Mouse (Mus musculus) gastrocnemius, adult 18-20 months (tissue): ENCODE measurements around the gene Apoe. TPM values are rescaled to one million over a fixed set of nuclear protein-coding genes. Genes with fewer than 3 reads are reported as not detected.

Source experiments
- DNase-seq: peaks from one replicate; pipeline ENCODE4 v3.0.0; 2021; ENCODE audit warnings: low spot score
- total RNA-seq, 2 experiments: library from RNA; stranded (reverse); gene quantifications; 2 replicates each; pipeline ENCODE4 v1.2.3; 2021

Apoe gene
- total RNA-seq, 2 experiments from 2014 or later, result 59.5 to 87.1 TPM

GRCm38 (mm10) chr7:19666750-19667149 is 32.2 kb downstream of the Apoe start:
- DNase-seq, result no peak

- DNase-seq, result peak; percentile 98
Measured at GRCm38 (mm10) chr7:19664955-19665841, 33.8 kb downstream of the Apoe start, which contains the start of gene Clptm1. TSS of gene Clptm1 (minus strand) at chr7:19665033.

DNA sequence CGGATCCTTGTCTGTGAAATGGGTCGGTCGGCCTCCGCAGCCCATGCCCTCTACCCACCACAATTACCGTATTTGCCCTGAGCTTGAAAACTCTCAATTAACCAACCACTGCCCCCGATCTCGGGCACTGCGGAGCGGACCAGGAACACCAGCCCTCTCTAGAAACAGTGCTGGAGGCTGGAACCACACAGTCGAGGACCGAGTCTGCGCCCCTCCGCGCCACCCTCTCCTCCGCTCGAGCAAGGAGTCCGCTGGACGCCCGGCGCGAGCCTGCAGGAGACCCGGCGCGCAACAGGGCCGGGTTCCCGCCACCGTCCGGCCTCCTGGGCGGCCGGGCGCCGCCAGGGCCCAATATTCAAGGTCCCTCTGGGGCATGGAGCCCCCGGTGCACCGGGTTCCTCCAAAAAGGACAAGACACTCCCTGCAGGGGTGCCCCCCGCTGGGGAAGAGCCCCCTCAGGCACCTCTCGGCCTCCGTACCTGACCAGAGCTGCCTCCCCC is 34.5 kb downstream of the Apoe start:
- no peak for DNase-seq

DNA sequence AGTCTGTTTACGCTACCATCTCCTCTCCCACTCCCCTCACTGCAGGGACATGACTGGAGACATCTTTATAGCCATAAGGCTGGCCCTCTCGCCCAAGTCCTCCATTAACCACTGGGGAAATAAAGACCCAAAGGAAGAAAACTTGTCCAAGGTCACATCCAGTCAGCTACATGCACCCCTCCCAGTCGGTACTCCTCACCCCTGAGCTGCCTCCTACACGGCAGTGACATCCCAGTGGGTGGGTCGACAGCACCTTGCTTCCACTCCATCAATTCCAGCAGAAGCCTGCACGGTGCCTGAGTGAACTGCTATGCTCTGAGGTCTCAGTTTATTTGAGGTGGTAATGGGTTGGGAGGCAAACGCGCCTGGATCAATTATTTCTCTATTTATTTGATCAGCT is 35.0 kb downstream of the Apoe start:
- no peak for DNase-seq

- DNase-seq, result no peak
Measured at GRCm38 (mm10) chr7:19652614-19653013, 46.4 kb downstream of the Apoe start.

GRCm38 (mm10) chr7:19651063-19651786 is 47.8 kb downstream of the Apoe start:
- no peak for DNase-seq

Other genes starting within 250 kb of the Apoe start
- 10 to 100 TPM; 18.5 to 20.8 TPM for gene Mark4, start 240.4 kb downstream of the Apoe start, total RNA-seq
- gene Exoc3l2, start 235.9 kb downstream of the Apoe start, total RNA-seq, result 1 to 10 TPM in 1 of 2 experiments, under 1 TPM in 1; 0.57 to 1.5 TPM
- gene Bloc1s3, start 190.8 kb downstream of the Apoe start, total RNA-seq, result 1 to 10 TPM; 1.9 to 2.2 TPM
- 1 to 10 TPM; 9.0 to 9.4 TPM for gene Trappc6a, start 190.8 kb downstream of the Apoe start, total RNA-seq
- gene Nkpd1, start 181.3 kb downstream of the Apoe start, total RNA-seq, result not detected
- gene Ppp1r37, start 136.1 kb downstream of the Apoe start, total RNA-seq, result 10 to 100 TPM; 43.4 to 47.5 TPM
- gene Zfp296, start 121.9 kb downstream of the Apoe start, total RNA-seq, result under 1 TPM; 0.43 to 0.71 TPM
- gene Gemin7, start 121.6 kb downstream of the Apoe start, total RNA-seq, result 10 to 100 TPM; 72.9 to 81.2 TPM
- gene Clasrp, start 94.7 kb downstream of the Apoe start, total RNA-seq, result 10 to 100 TPM in 1 of 2 experiments, 1 to 10 TPM in 1; 8.7 to 10.4 TPM
- 10 to 100 TPM in 1 of 2 experiments, 1 to 10 TPM in 1; 6.7 to 11.0 TPM for gene Relb, start 69.8 kb downstream of the Apoe start, total RNA-seq
- gene Clptm1, start 34.2 kb downstream of the Apoe start, total RNA-seq, result 10 to 100 TPM; 46.8 to 47.3 TPM
- under 1 TPM in 1 of 2 experiments, not detected in 1; 0.74 TPM for gene Apoc2, start 21.2 kb downstream of the Apoe start, total RNA-seq
- gene Gm44805, start 17.8 kb downstream of the Apoe start, total RNA-seq, result not detected
- under 1 TPM in 1 of 2 experiments, not detected in 1; 0.95 TPM for gene Apoc4, start 17.7 kb downstream of the Apoe start, total RNA-seq
- 1 to 10 TPM in 1 of 2 experiments, under 1 TPM in 1; 0.84 to 4.3 TPM for gene Apoc1, start 6.5 kb downstream of the Apoe start, total RNA-seq
- 10 to 100 TPM; 40.8 to 44.0 TPM for gene Tomm40, start 16.2 kb upstream of the Apoe start, total RNA-seq
- gene Nectin2, start 51.3 kb upstream of the Apoe start, total RNA-seq, result 1 to 10 TPM in 1 of 2 experiments, under 1 TPM in 1; 0.64 to 2.0 TPM
- gene Bcam, start 71.8 kb upstream of the Apoe start, total RNA-seq, result 10 to 100 TPM; 17.4 to 28.5 TPM
- gene Cblc, start 97.6 kb upstream of the Apoe start, total RNA-seq, result not detected
- gene Bcl3, start 123.6 kb upstream of the Apoe start, total RNA-seq, result 1 to 10 TPM; 1.0 to 2.0 TPM
- not detected for gene Gm19345, start 152.8 kb upstream of the Apoe start, total RNA-seq
- gene Ceacam16, start 162.1 kb upstream of the Apoe start, total RNA-seq, result not detected
- gene Ceacam19, start 188.8 kb upstream of the Apoe start, total RNA-seq, result not detected
- 1 to 10 TPM; 4.3 to 7.6 TPM for gene Pvr, start 222.0 kb upstream of the Apoe start, total RNA-seq